Mouse (Mus musculus) layer of hippocampus, postnatal 10 days (tissue): Measurements from ENCODE around the gene Gstm1. TPM values are rescaled to one million over a fixed set of nuclear protein-coding genes. Genes with fewer than 3 reads are reported as not detected.

Source experiments
- DNase-seq, 2 experiments: peaks; one replicate each; pipeline ENCODE4 v3.0.0; 2021; ENCODE audit warnings: low spot score in 2 of 2
- total RNA-seq, 2 experiments: library from RNA; stranded (reverse); gene quantifications; 2 replicates each; pipeline ENCODE4 v1.2.3; 2021

Gene Gstm1
- total RNA-seq, 2 experiments from 2014 or later, result 94.4 to 102 TPM

DNA sequence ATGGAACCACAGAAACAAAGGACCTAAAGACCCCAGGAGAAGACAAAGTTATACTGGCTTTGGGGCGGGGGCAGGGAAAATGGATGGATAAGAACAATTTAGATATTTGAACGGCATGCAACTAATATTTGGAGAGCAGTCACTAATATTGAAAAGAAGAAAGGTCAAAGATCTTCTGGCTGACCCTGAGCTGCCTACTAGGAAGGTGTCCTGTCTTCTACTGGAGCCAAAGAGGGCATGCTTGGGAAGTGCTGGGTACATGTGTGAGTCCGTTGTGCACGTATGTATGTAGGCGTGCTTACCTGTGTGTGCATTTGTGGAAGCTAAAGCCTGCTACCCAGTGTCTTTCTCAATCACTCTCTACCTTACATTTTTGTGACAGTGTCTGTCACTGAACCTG is 51.1 kb downstream of the Gstm1 start:
- DNase-seq, result no peak

GRCm38 (mm10) chr3:107965592-107965991 is 52.2 kb downstream of the Gstm1 start:
- no peak for DNase-seq

GRCm38 (mm10) chr3:107964656-107965308 is 53.0 kb downstream of the Gstm1 start:
- DNase-seq, result no peak

DNA sequence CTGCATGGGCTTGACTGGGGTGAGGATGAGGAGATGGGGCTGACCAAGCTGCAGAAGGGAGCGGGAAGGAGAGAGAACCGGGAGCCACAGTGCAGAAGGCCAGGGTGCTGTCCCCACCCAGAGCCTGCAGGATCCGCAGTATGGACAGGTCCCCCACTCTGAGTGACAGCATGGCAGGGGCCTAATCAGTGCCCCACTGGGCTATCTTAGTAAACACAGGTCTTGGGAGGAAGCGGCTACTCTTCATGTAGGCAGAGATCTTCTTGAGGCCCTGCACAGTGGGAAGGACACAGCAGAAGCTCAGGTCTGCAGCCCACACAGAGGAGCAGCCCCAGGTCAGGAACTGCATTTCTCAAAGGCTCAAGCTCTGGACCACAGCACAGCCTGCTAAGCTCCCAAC is 53.7 kb downstream of the Gstm1 start:
- DNase-seq, result no peak

Other genes with a start within 250 kb of the Gstm1 start
- gene Eps8l3, start 140.7 kb downstream of the Gstm1 start, total RNA-seq, result not detected
- gene Gstm5, start 122.2 kb downstream of the Gstm1 start, total RNA-seq, result 100 to 1,000 TPM; 156 to 161 TPM
- 10 to 100 TPM; 60.7 to 70.1 TPM for gene Gstm7, start 86.2 kb downstream of the Gstm1 start, total RNA-seq
- 10 to 100 TPM in 1 of 2 experiments, 1 to 10 TPM in 1; 8.8 to 12.0 TPM for gene Gstm6, start 74.2 kb downstream of the Gstm1 start, total RNA-seq
- gene Gstm3, start 48.7 kb downstream of the Gstm1 start, total RNA-seq, result not detected
- 1 to 10 TPM; 2.3 to 4.0 TPM for gene Gstm2, start 31.5 kb downstream of the Gstm1 start, total RNA-seq
- gene Gstm4, start 26.9 kb upstream of the Gstm1 start, total RNA-seq, result 10 to 100 TPM; 13.4 TPM
- 10 to 100 TPM; 48.4 to 58.8 TPM for gene Ampd2, start 68.7 kb upstream of the Gstm1 start, total RNA-seq
- gene Gnat2, start 74.8 kb upstream of the Gstm1 start, total RNA-seq, result not detected
- gene Gnai3, start 128.2 kb upstream of the Gstm1 start, total RNA-seq, result 10 to 100 TPM; 54.7 to 59.4 TPM
- gene Gpr61, start 136.9 kb upstream of the Gstm1 start, total RNA-seq, result 10 to 100 TPM; 14.5 to 15.0 TPM
- gene Amigo1, start 168.4 kb upstream of the Gstm1 start, total RNA-seq, result 10 to 100 TPM; 36.9 to 37.2 TPM
- gene Cyb561d1, start 183.2 kb upstream of the Gstm1 start, total RNA-seq, result 10 to 100 TPM; 10.6 to 11.2 TPM
- 10 to 100 TPM; 21.1 to 26.1 TPM for gene Atxn7l2, start 193.0 kb upstream of the Gstm1 start, total RNA-seq
- gene Sypl2, start 208.7 kb upstream of the Gstm1 start, total RNA-seq, result 1 to 10 TPM; 1.2 to 1.6 TPM
- 10 to 100 TPM; 84.5 to 91.8 TPM for gene Psma5, start 239.0 kb upstream of the Gstm1 start, total RNA-seq